Mouse (Mus musculus) liver, embryonic 14.5 days (tissue): ENCODE results near the gene 9530003J23Rik.
"Not testable (repeated sequence)": the region's sequence is repeated elsewhere in the genome, so short reads cannot be mapped to it uniquely, and the experiment has no call there.

Source experiments
- CTCF ChIP-seq: IDR thresholded peaks from 2 replicates; pipeline ENCODE4 v1.5.1; 2016; ENCODE audit warnings: antibody characterized with exemption, low read depth, control low read depth
- EP300 ChIP-seq: IDR thresholded peaks from 2 replicates; pipeline ENCODE4 v1.6.1; 2016; ENCODE audit warnings: antibody characterized with exemption, low read depth

DNA sequence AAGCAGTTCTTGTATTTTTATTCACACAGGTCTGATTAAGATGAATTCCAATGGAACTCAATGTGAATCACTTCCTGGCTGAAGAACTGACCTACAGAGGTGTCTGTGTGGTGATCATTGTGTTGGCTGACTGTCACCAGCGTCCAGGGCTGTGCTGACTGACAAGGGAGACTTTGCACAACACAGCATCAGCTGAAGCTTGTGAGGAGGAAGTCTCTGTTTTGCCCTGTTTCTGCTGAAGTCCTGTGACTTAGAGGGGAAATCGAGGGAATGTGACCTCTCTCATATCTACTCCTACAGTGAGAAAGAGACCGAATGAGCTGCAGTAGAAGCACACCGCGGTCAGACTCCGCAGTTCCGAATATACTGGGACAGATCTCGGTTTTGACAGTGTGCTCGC is 39.3 kb upstream of the 9530003J23Rik start:
- not testable (repeated sequence) for TF ChIP-seq EP300, CTCF
